Mouse (Mus musculus) embryonic facial prominence, embryonic 11.5 days (tissue): Measurements from ENCODE around the gene Rrp7a. TPM values are rescaled to one million over a fixed set of nuclear protein-coding genes. Genes with fewer than 3 reads are reported as not detected.

Source experiments
- ATAC-seq: fragments of 200-750 bp; cut with Nextera tagmentation; replicated peaks from 2 replicates; pipeline ENCODE4 v1.8.0; 2017; ENCODE audit warnings: low read depth; ENCODE audit not compliant: insufficient number of reproducible peaks, low FRiP score, low TSS enrichment
- DNase-seq: peaks from one replicate; pipeline ENCODE4 v3.0.0-alpha.2; 2015; ENCODE audit warnings: low spot score
- H3K27ac ChIP-seq: fragments of 300-500 bp; sonication (generic); replicated peaks from 2 replicates; pipeline ENCODE4 v1.5.1; 2014; ENCODE audit warnings: mild to moderate bottlenecking, low read depth, low read length, control low read depth
- H3K27me3 ChIP-seq: fragments of 300-500 bp; sonication (generic); 2 replicates; pipeline ENCODE4 v1.6.1; 2014; ENCODE audit warnings: mild to moderate bottlenecking, low read length, moderate library complexity, mixed read lengths; ENCODE audit not compliant: control insufficient read depth, insufficient read depth
- H3K36me3 ChIP-seq: fragments of 300-500 bp; sonication (generic); replicated peaks from 2 replicates; pipeline ENCODE4 v1.6.1; 2014; ENCODE audit warnings: low read depth, mild to moderate bottlenecking, low read length, moderate library complexity, mixed read lengths; ENCODE audit not compliant: control insufficient read depth, insufficient read depth
- H3K4me1 ChIP-seq: fragments of 300-500 bp; sonication (generic); 2 replicates; pipeline ENCODE4 v1.6.1; 2014; ENCODE audit warnings: low read length, mixed read lengths; ENCODE audit not compliant: control insufficient read depth, insufficient read depth
- H3K4me2 ChIP-seq: fragments of 300-500 bp; sonication (generic); 2 replicates; pipeline ENCODE4 v1.6.1; 2014; ENCODE audit warnings: low read depth, mild to moderate bottlenecking, control low read depth, low read length, moderate library complexity
- H3K4me3 ChIP-seq: fragments of 300-500 bp; sonication (generic); 2 replicates; pipeline ENCODE4 v1.5.1; 2014; ENCODE audit warnings: low read depth, low read length, control low read depth
- H3K9ac ChIP-seq: fragments of 300-500 bp; sonication (generic); replicated peaks from 2 replicates; pipeline ENCODE4 v1.6.1; 2014; ENCODE audit warnings: mild to moderate bottlenecking, control low read depth, low read length
- H3K9me3 ChIP-seq: fragments of 300-500 bp; sonication (generic); replicated peaks from 2 replicates; pipeline ENCODE4 v1.6.1; 2016; ENCODE audit warnings: mild to moderate bottlenecking, low read length, inconsistent platforms, mixed read lengths; ENCODE audit not compliant: control insufficient read depth
- WGBS: fragments of 180-500 bp; shearing (Covaris S2); extraction: QIAGEN DNeasy Blood & Tissue Kit; methylation state at CpG from one replicate; pipeline ENCODE4 v1.1.7; 2014; 5-methylcytosine and 5-hydroxymethylcytosine counted together
- polyA plus RNA-seq: library from polyadenylated mRNA; unstranded; fragments of >200 nt; fragmentation: Nextera tagmentation; extraction: Ambion mirVana; gene quantifications from 2 replicates; pipeline ENCODE4 v1.2.1, GENCODE M21; 2014

Gene Rrp7a
- polyA plus RNA-seq, 1 experiment from 2014 or later = 57.9 TPM

GRCm38 (mm10) chr15:83115071-83115470 is 7.5 kb downstream of the Rrp7a start:
- Histone ChIP-seq H3K36me3 (peaks cover 3% of the 10 kb centered on the region), H3K4me3 (no peak overlapping the region), H3K9ac (no peak overlapping the region), H3K4me2 (no peak overlapping the region), H3K27me3 (no peaks in the 10 kb centered on the region), H3K27ac (no peak overlapping the region), H3K9me3 (no peaks in the 10 kb centered on the region), H3K4me1 (no peaks in the 10 kb centered on the region)
- DNase-seq (no peak), ATAC-seq (0 out of 2 replicates have a peak, but pooled peaks have one; percentile 21)
- WGBS = 74% methylated on average over 6 of the region's 6 CpGs

- no peak overlapping the region for H3K4me3 ChIP-seq
- DNase-seq (no peak), ATAC-seq (no peak)
- WGBS = 77% methylated on average over 9 of the region's 9 CpGs
- no peak overlapping the region for H3K27ac ChIP-seq
- H3K9ac ChIP-seq = no peak overlapping the region
- no peak overlapping the region for H3K4me2 ChIP-seq
- no peaks in the 10 kb centered on the region for H3K9me3 ChIP-seq
- H3K27me3 ChIP-seq = no peaks in the 10 kb centered on the region
- peaks cover 3% of the 10 kb centered on the region for H3K36me3 ChIP-seq
- H3K4me1 ChIP-seq = no peaks in the 10 kb centered on the region
Measured at GRCm38 (mm10) chr15:83114106-83114505, 8.5 kb downstream of the Rrp7a start.

- whole genome bisulfite sequencing = 11% methylated on average over 10 of the region's 11 CpGs
Measured at GRCm38 (mm10) chr15:83112898-83113297, 9.7 kb downstream of the Rrp7a start.

GRCm38 (mm10) chr15:83111874-83112273 is 10.7 kb downstream of the Rrp7a start:
- Histone ChIP-seq H3K4me1 (no peaks in the 10 kb centered on the region), H3K9me3 (no peaks in the 10 kb centered on the region), H3K36me3 (no peaks in the 10 kb centered on the region), H3K9ac (no peak overlapping the region), H3K4me2 (no peak overlapping the region), H3K27me3 (no peaks in the 10 kb centered on the region), H3K4me3 (no peak overlapping the region), H3K27ac (no peak overlapping the region)
- DNase-seq (no peak), ATAC-seq (no peak)
- 83% methylated on average over 7 of the region's 7 CpGs for WGBS

More at GRCm38 (mm10) chr15:83112898-83113297, 9.7 kb downstream of the Rrp7a start:
- DNase-seq (peak; percentile 71), ATAC-seq (peak; percentile 32; the same call in 1 of the 2 replicates)
- Histone ChIP-seq H3K27ac (no peak overlapping the region), H3K4me2 (no peak overlapping the region), H3K9ac (0 out of 2 replicates have a peak overlapping the region, but pooled peaks have one; percentile 10), H3K4me3 (no peak overlapping the region), H3K4me1 (no peaks in the 10 kb centered on the region), H3K36me3 (peaks cover 3% of the 10 kb centered on the region), H3K27me3 (no peaks in the 10 kb centered on the region), H3K9me3 (no peaks in the 10 kb centered on the region)

- 62% methylated on average over 6 of the region's 6 CpGs for WGBS
- Histone ChIP-seq H3K27me3 (no peaks in the 10 kb centered on the region), H3K4me3 (no peak overlapping the region), H3K4me1 (no peaks in the 10 kb centered on the region), H3K27ac (no peak overlapping the region), H3K9ac (no peak overlapping the region), H3K4me2 (no peak overlapping the region), H3K36me3 (no peaks in the 10 kb centered on the region), H3K9me3 (no peaks in the 10 kb centered on the region)
- DNase-seq (no peak), ATAC-seq (no peak)
Measured at GRCm38 (mm10) chr15:83111290-83111689, 11.3 kb downstream of the Rrp7a start.

- H3K27ac ChIP-seq = no peak overlapping the region
- H3K4me1 ChIP-seq = no peaks in the 10 kb centered on the region
- H3K27me3 ChIP-seq = no peaks in the 10 kb centered on the region
- 43% methylated on average over 6 of the region's 6 CpGs for WGBS
- ATAC-seq = no peak
- no peak overlapping the region for H3K9ac ChIP-seq
- H3K4me3 ChIP-seq = no peak overlapping the region
- no peak overlapping the region for H3K4me2 ChIP-seq
- no peaks in the 10 kb centered on the region for H3K36me3 ChIP-seq
- no peak for DNase-seq
- no peaks in the 10 kb centered on the region for H3K9me3 ChIP-seq
Measured at GRCm38 (mm10) chr15:83107814-83108213, 14.8 kb downstream of the Rrp7a start.

- DNase-seq (no peak), ATAC-seq (no peak)
- no peak overlapping the region for H3K9ac ChIP-seq
- no peak overlapping the region for H3K4me3 ChIP-seq
- no peaks in the 10 kb centered on the region for H3K9me3 ChIP-seq
- H3K4me2 ChIP-seq = no peak overlapping the region
- H3K4me1 ChIP-seq = no peaks in the 10 kb centered on the region
- H3K27me3 ChIP-seq = no peaks in the 10 kb centered on the region
- 77% methylated on average over 6 of the region's 6 CpGs for WGBS
- no peak overlapping the region for H3K27ac ChIP-seq
- H3K36me3 ChIP-seq = no peaks in the 10 kb centered on the region
Measured at GRCm38 (mm10) chr15:83106426-83106825, 16.2 kb downstream of the Rrp7a start.

GRCm38 (mm10) chr15:83103111-83103510 is 19.5 kb downstream of the Rrp7a start:
- no peaks in the 10 kb centered on the region for H3K9me3 ChIP-seq
- no peak overlapping the region for H3K9ac ChIP-seq
- DNase-seq (no peak), ATAC-seq (no peak)
- no peak overlapping the region for H3K27ac ChIP-seq
- H3K4me1 ChIP-seq = no peaks in the 10 kb centered on the region
- no peaks in the 10 kb centered on the region for H3K27me3 ChIP-seq
- H3K36me3 ChIP-seq = no peaks in the 10 kb centered on the region
- H3K4me3 ChIP-seq = no peak overlapping the region
- no peak overlapping the region for H3K4me2 ChIP-seq
- 52% methylated on average over 1 of the region's 1 CpGs for WGBS
